Mouse (Mus musculus): ENCODE measurements at regions not wholly inside any gene's neighbourhood (a gene's known extent, or its start where the extent isn't known, plus 50 kb on each side); places are given as distances from the start of the nearest gene placed in this dataset.
A peak's percentile ranks its signal among the peaks of the same experiment; 100 is the strongest.

- no peak for DNase-seq (ENCODE audit: low read depth)
Measured at GRCm38 (mm10) chr3:5077956-5078355, 672.6 kb upstream of the Gm8797 start.

GRCm38 (mm10) chr3:5086721-5087120 is 663.9 kb upstream of the Gm8797 start:
- DNase-seq (ENCODE audit: low read depth): no peak

- DNase-seq (ENCODE audit: low read depth): no peak
Measured at GRCm38 (mm10) chr3:5088867-5089266, 661.7 kb upstream of the Gm8797 start.

GRCm38 (mm10) chr3:5089393-5090010 is 661.1 kb upstream of the Gm8797 start:
- DNase-seq (ENCODE audit: low read depth): no peak

GRCm38 (mm10) chr3:5090108-5090869 is 660.3 kb upstream of the Gm8797 start:
- DNase-seq (ENCODE audit: low read depth): peak; percentile 27

GRCm38 (mm10) chr3:5090987-5091386 is 659.6 kb upstream of the Gm8797 start:
- DNase-seq (ENCODE audit: low read depth): no peak
